Mouse (Mus musculus): ENCODE measurements around the gene Dhx38. TPM values are rescaled to one million over a fixed set of nuclear protein-coding genes. Genes with fewer than 3 reads are reported as not detected.

Gene Dhx38
- polyA plus RNA-seq, 1 experiment, result 9.9 TPM

GRCm38 (mm10) chr8:109551663-109552062 is 14.0 kb downstream of the Dhx38 start:
- no peak for DNase-seq (ENCODE audit: low spot score)

GRCm38 (mm10) chr8:109544049-109544448 is 21.6 kb downstream of the Dhx38 start:
- DNase-seq (ENCODE audit: low spot score), result no peak

- DNase-seq (ENCODE audit: low spot score), result no peak
These were observed 22.7 kb downstream of the Dhx38 start for GRCm38 (mm10) chr8:109542748-109543519.

GRCm38 (mm10) chr8:109542165-109542564 is 23.5 kb downstream of the Dhx38 start:
- DNase-seq (ENCODE audit: low spot score), result no peak

GRCm38 (mm10) chr8:109536703-109537102 is 29.0 kb downstream of the Dhx38 start:
- peak; percentile 47 for DNase-seq (ENCODE audit: low spot score)

GRCm38 (mm10) chr8:109535140-109535990 is 30.3 kb downstream of the Dhx38 start:
- no peak for DNase-seq (ENCODE audit: low spot score)

- no peak for DNase-seq (ENCODE audit: low spot score)
These were observed 41.7 kb downstream of the Dhx38 start for GRCm38 (mm10) chr8:109524008-109524407.

- no peak for DNase-seq (ENCODE audit: low spot score)
These were observed 60.1 kb downstream of the Dhx38 start for GRCm38 (mm10) chr8:109505560-109505959.

- no peak for DNase-seq (ENCODE audit: low spot score)
These were observed 62.1 kb downstream of the Dhx38 start for GRCm38 (mm10) chr8:109503566-109503965.

- DNase-seq (ENCODE audit: low spot score), result no peak
These were observed 66.5 kb downstream of the Dhx38 start for GRCm38 (mm10) chr8:109499009-109499717.

Other genes with a start within 250 kb of the Dhx38 start
- 0.04 TPM in 2 replicates for gene Pmfbp1, start 71.8 kb downstream of the Dhx38 start, polyA plus RNA-seq (2012; rRNA removed)
- 3.1 and 6.7 TPM in 2 replicates for gene Txnl4b, start within 50 bp of the Dhx38 start, polyA plus RNA-seq (2012; rRNA removed)
- gene Hp, start 13.3 kb upstream of the Dhx38 start, polyA plus RNA-seq (2012; rRNA removed), result 20.1 and 32.2 TPM in 2 replicates
- 20.6 and 26.5 TPM in 2 replicates for gene Dhodh, start 42.8 kb upstream of the Dhx38 start, polyA plus RNA-seq (2012; rRNA removed)
- 0.04 and 0.10 TPM in 2 replicates for gene Pkd1l3, start 48.7 kb upstream of the Dhx38 start, polyA plus RNA-seq (2012; rRNA removed)
- gene Ist1, start 127.4 kb upstream of the Dhx38 start, polyA plus RNA-seq (2012; rRNA removed), result 84.2 and 98.4 TPM in 2 replicates
- gene Zfp821, start 139.7 kb upstream of the Dhx38 start, polyA plus RNA-seq (2012; rRNA removed), result 13.4 and 15.2 TPM in 2 replicates
- gene Atxn1l, start 171.9 kb upstream of the Dhx38 start, polyA plus RNA-seq (2012; rRNA removed), result 11.3 and 13.7 TPM in 2 replicates
- 58.7 TPM in 2 replicates for gene Ap1g1, start 212.7 kb upstream of the Dhx38 start, polyA plus RNA-seq (2012; rRNA removed)

Measured in urinary bladder, adult 2 months (tissue).